Mouse (Mus musculus) urinary bladder, postnatal 36 days (tissue): Measurements from ENCODE around the gene Gm29776.
A peak's percentile ranks its signal among the peaks of the same experiment; 100 is the strongest.

ENCODE experiments used
- DNase-seq, 2 experiments: peaks; one replicate each; pipeline ENCODE4 v3.0.0; 2022; ENCODE audit warnings: low spot score in 2 of 2, mixed read lengths in 1 of 2

Gm29776 gene

DNA sequence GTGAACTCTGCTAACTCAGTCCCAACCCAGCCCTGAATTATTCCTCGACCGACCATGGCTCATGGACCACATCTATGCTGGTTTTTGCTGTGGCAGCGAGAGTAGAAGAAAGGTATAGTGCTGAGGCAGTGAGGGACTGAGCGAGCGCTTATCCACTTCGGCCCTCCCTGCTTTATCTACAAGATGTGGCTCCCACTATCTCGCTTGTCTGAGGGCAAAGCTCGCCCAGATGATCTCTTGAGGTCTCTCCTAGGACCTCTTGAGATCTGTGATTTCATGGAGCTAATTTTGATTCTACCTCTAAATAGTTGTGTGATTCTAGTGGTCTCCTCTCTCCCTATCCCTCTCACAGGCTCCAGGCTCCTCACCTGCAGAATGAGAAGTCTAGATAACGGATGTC lies 10.4 kb upstream of the Gm29776 start:
- no peak for DNase-seq

- no peak for DNase-seq
These were observed 8.1 kb upstream of the Gm29776 start for GRCm38 (mm10) chr14:54706589-54707320.

DNA sequence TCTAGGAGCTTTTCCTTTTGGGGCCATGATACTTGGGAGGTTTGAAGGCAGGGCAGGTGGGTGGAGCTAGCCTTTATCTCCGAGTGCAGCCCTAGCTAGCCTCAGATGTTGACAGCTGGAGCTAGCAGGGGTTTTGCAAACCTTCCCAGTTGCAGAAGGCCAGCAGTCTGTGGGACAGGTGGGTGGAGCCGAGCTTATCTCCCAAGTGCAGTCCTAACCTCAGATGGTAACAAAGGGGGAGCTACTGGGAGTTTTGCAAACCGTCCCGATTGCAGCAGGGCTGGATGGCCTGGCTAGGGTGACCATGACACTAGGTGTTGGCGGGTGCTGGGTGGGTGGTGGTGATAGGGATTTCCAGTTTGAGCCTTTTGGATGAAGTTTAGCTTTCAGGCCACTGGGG lies 7.2 kb upstream of the Gm29776 start:
- no peak for DNase-seq

GRCm38 (mm10) chr14:54703207-54703606 lies 4.6 kb upstream of the Gm29776 start:
- DNase-seq: no peak

GRCm38 (mm10) chr14:54701298-54701697 lies 2.7 kb upstream of the Gm29776 start:
- peak; percentile 71 to 74 for DNase-seq

GRCm38 (mm10) chr14:54699586-54699985 lies 953 bp upstream of the Gm29776 start:
- no peak for DNase-seq

DNA sequence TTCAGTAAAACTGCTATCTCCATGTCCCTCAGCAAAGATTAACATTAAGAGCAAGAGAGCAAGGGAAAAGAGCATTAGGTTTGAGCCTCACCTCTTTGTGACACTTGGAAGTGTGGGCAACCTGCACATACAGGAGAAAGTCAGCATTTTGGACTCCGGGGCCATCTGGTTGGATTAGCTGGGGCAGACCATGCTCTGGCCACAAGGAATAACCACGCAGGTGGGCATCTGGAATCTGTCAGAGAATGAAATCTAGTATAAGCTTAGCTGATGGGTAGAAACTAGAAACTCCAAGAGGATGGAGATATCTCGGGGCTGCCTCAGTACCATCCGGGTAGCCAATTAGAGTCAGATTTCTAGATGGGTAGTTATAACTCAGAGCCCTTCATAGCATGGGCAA lies 1.9 kb downstream of the Gm29776 start:
- no peak for DNase-seq

DNA sequence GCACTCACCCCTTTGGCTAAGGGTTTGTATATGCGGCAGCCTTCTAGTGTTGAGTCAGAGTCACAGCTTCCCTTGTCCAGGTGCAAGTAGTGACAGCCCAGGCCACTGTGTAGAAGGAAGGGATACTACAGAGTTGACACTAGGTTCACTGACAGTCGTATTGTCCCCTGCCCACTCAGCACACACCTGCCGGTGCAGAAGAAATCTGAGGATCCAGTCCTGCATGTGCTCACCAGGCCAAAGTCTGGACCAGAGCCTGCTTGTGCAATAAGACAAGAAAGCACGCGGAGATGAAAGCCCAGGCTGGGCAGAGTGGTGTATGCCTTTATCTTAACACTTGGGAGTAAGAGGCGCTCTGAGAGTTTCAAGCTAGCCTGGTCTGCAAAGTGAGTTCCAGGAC lies 3.6 kb downstream of the Gm29776 start:
- no peak for DNase-seq

DNA sequence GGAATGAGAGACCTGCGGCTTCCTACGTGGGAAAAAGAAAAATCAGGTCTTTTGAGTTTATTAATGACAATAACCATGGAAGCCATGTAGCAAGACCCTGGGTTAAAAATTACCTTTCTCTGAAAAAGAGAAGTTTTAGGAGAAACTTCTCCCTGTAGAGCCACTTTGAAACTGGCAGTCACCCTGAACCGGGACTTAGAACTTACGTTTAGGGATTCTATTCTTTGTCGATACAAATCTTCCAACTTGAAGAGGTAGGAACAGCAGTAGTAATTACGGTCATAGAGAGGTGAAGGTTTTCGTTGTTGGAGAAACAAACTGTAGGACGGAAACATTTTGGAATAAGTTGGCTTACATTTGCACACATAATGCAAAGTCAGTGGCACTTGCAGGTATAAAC lies 11.4 kb downstream of the Gm29776 start:
- DNase-seq: no peak

GRCm38 (mm10) chr14:54686522-54687143 lies 12.0 kb downstream of the Gm29776 start, which contains the start of gene Acin1:
Acin1 (minus strand) TSS chr14:54686931.
- peak; percentile 100 for DNase-seq

DNA sequence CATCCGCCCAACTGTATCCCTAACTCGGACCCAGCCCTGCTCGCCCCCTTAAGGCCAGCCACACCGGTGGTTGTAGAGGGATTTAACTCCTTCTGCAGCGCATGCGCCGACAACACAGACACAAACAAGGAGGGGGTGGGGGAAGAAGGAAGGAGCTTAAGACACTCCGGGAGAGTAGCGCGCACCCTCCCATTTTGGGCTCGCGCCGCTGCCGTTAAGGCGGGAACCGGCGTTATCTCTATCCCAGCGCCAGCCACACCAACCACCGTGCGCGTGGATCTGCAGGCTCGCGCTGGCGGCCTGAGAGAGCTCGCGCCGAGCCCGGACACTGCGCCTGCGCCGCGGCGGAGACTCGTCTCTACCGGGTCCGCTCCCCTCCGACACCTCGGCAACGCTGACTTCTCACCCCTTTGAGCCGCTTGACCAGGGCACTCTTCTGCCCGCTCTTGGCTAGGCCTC lies 12.5 kb downstream of the Gm29776 start, which contains the start of gene 1700123O20Rik:
1700123O20Rik (plus strand) TSS at position 154 of the 459 bp plus-strand sequence.
- no peak for DNase-seq

- DNase-seq: no peak
These were observed 13.2 kb downstream of the Gm29776 start for GRCm38 (mm10) chr14:54685471-54685870.

DNA sequence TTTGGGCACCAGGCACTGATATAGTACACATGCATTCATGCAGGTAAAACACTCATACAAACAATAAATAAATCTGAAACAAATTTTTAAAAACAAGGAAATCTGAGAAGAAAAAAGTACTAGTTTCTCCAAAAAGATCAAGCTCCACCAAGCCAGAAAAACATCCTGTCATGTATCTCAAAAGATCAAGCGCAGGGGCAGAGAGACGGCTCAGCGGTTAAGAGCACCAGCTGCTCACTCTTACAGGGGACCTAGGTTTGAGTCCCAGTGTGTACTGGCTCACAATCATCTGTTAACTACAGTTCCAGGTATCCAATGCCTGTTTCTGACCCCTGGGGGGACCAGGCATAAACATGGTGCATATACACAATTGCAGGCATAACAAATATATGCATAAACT lies 16.2 kb downstream of the Gm29776 start:
- DNase-seq: no peak

DNA sequence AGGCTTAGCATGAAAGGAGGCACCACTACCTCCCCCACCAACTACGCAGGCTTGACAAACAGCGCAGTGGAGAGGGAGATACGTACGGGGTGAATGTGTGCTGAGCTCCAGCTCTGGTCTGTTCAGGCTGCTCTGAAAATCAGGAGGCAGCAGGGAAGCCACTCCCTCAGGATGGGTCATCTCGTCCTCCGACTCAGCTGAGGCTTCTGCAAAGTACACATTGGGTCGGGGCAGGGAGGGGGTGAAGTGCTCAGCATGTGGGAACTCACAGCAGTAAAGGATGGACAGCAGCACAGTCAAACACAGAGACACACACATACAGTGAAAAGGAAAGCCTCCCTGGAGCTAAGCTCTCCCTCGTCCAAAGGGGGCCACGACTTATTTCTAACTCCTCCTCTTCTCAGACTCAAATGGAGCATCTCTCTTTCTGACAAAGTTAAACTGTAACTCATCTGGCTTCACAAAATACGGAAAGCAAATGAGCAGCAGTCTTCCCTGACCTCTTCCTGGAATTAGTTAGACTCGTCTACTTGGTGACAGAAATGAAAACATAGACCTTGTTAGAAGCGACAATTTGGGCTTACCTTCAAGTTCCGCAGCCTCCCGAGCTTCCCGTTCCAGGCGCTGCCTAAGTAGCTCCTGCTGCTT lies 19.9 kb downstream of the Gm29776 start:
- DNase-seq: no peak

- no peak for DNase-seq
These were observed 22.3 kb downstream of the Gm29776 start for GRCm38 (mm10) chr14:54676290-54676689.

GRCm38 (mm10) chr14:54674317-54674716 lies 24.3 kb downstream of the Gm29776 start:
- peak in 1 of 2 experiments; percentile 37 for DNase-seq

GRCm38 (mm10) chr14:54669381-54669780 lies 29.3 kb downstream of the Gm29776 start:
- DNase-seq: peak in 1 of 2 experiments; percentile 26

GRCm38 (mm10) chr14:54664477-54665222 lies 34.0 kb downstream of the Gm29776 start:
- DNase-seq: no peak

- no peak for DNase-seq
These were observed 38.6 kb downstream of the Gm29776 start for GRCm38 (mm10) chr14:54660009-54660408.

DNA sequence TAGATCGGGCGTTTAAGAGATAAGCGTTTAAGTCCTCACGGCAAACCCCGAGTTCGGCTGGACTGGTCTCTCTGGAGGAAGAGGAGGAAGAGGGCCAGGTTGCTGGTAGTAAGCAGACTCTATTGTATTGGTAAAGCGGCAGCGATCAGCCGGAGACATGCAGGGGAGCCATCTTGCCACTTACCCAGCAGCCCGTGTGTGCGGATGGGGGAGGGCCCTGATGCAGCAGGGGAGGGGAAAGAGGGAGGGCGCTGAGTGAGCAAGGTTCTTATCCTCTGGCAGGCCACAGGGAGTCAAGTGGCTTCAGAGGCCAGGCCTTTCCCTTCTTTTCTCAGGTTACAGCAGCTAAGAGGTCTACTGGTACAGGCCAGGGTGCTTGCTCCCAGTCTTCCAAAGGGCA lies 45.1 kb downstream of the Gm29776 start:
- DNase-seq: peak; percentile 71 to 88

- no peak for DNase-seq
These were observed 45.8 kb downstream of the Gm29776 start for GRCm38 (mm10) chr14:54652787-54653186.

- no peak for DNase-seq
These were observed 47.1 kb downstream of the Gm29776 start for GRCm38 (mm10) chr14:54651556-54651955.
